Mouse (Mus musculus) bone marrow, adult 2 months (tissue): ENCODE measurements around the gene Arhgef39.

Source experiments
- CTCF ChIP-seq: fragments of 200-500 bp; IDR thresholded peaks from 2 replicates; pipeline ENCODE4 v1.5.1; 2011; ENCODE audit warnings: low read length, control low read depth; ENCODE audit not compliant: control insufficient read depth, insufficient read depth
- POLR2A ChIP-seq: fragments of 200-500 bp; IDR thresholded peaks from 2 replicates; pipeline ENCODE4 v1.6.1; 2011; ENCODE audit warnings: low read depth, mild to moderate bottlenecking, control low read depth, low read length, borderline replicate concordance; ENCODE audit not compliant: control insufficient read depth

DNA sequence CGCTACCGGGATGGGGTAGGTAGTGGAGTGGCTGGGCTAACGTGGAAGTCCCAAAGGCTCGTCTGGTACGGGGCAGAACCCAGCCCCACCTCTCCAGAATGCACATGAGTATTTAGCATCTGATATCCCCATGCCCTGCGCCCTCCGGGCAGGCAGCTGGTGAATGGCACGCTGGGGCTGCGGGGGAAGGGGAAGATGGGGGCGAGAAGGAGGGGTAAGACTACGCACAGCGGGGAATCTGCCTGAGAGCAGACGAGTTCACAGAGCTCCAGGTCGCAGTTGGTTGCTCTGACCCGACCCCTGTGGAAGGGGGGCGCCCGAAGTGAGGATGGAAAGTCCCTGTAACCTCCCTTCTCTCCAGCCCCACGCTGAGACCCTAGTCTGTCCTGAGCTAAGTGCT lies 46.1 kb downstream of the Arhgef39 start:
- TF ChIP-seq CTCF (no peak), POLR2A (no peak)
